Mouse (Mus musculus) lung, adult 2 months (tissue): ENCODE measurements around the gene Smim12. TPM values are rescaled to one million over a fixed set of nuclear protein-coding genes. Genes with fewer than 3 reads are reported as not detected.
A peak's percentile ranks its signal among the peaks of the same experiment; 100 is the strongest.

ENCODE experiments used
- DNase-seq: peaks from one replicate; pipeline ENCODE4 v3.0.0; 2022
- H3K4me1 ChIP-seq: fragments of 200-500 bp; 2 replicates; pipeline ENCODE4 v1.6.1; 2011; ENCODE audit warnings: low read length; ENCODE audit not compliant: control insufficient read depth, insufficient read depth
- H3K4me3 ChIP-seq: fragments of 200-500 bp; replicated peaks from 2 replicates; pipeline ENCODE3; 2011; ENCODE audit warnings: low read depth, mild to moderate bottlenecking, control low read depth, low read length; ENCODE audit errors: extremely low read depth
- CTCF ChIP-seq: fragments of 200-500 bp; IDR thresholded peaks from 2 replicates; pipeline ENCODE4 v1.5.1; 2011; ENCODE audit warnings: mild to moderate bottlenecking, low read length, control low read depth; ENCODE audit not compliant: insufficient read depth
- POLR2A ChIP-seq: fragments of 200-500 bp; IDR thresholded peaks from 2 replicates; pipeline ENCODE4 v1.6.1; 2011; ENCODE audit warnings: low read depth, mild to moderate bottlenecking, control low read depth, low read length, borderline replicate concordance; ENCODE audit errors: extremely low read depth
- WGBS: fragments of 180-500 bp; shearing (Covaris S2); methylation state at CpG from one replicate; pipeline ENCODE4 v1.1.7; 2018; 5-methylcytosine and 5-hydroxymethylcytosine counted together
- polyA plus RNA-seq: library from polyadenylated mRNA; depleted of rRNA; stranded (reverse); fragments of >200 nt; gene quantifications from 2 replicates; pipeline ENCODE4 v1.2.3, GENCODE M21; 2012; rRNA removed

Gene Smim12
- polyA plus RNA-seq, 1 experiment: 37.4 TPM

- TF ChIP-seq CTCF: no peak
- peak; percentile 34; the same call in 1 of the 2 replicates for TF ChIP-seq POLR2A
- H3K4me3 ChIP-seq: no peak overlapping the region
- H3K4me1 ChIP-seq: peaks cover 27% of the 10 kb centered on the region
- WGBS: 17% methylated on average over 12 of the region's 12 CpGs
- peak; percentile 52 for DNase-seq
Measured at GRCm38 (mm10) chr4:127258186-127258897, 14.8 kb downstream of the Smim12 start.

- DNase-seq: no peak
- TF ChIP-seq CTCF (no peak), POLR2A (no peak)
- H3K4me3 ChIP-seq: no peak overlapping the region
- WGBS: 87% methylated on average over 14 of the region's 14 CpGs
- peaks cover 34% of the 10 kb centered on the region for H3K4me1 ChIP-seq
Measured at GRCm38 (mm10) chr4:127261601-127262000, 18.0 kb downstream of the Smim12 start.

GRCm38 (mm10) chr4:127263438-127264182 lies 20.0 kb downstream of the Smim12 start:
- WGBS: 36% methylated on average over 19 of the region's 19 CpGs
- TF ChIP-seq POLR2A (no peak), CTCF (no peak)
- Histone ChIP-seq H3K4me3 (no peak overlapping the region), H3K4me1 (peaks cover 23% of the 10 kb centered on the region)
- DNase-seq: peak; percentile 25

GRCm38 (mm10) chr4:127264183-127264554 lies 20.6 kb downstream of the Smim12 start:
- H3K4me3 ChIP-seq: no peak overlapping the region
- H3K4me1 ChIP-seq: peaks cover 21% of the 10 kb centered on the region
- WGBS: 44% methylated on average over 5 of the region's 5 CpGs
- TF ChIP-seq CTCF (no peak), POLR2A (peak; percentile 17; the same call in 1 of the 2 replicates)
- no peak for DNase-seq

DNA sequence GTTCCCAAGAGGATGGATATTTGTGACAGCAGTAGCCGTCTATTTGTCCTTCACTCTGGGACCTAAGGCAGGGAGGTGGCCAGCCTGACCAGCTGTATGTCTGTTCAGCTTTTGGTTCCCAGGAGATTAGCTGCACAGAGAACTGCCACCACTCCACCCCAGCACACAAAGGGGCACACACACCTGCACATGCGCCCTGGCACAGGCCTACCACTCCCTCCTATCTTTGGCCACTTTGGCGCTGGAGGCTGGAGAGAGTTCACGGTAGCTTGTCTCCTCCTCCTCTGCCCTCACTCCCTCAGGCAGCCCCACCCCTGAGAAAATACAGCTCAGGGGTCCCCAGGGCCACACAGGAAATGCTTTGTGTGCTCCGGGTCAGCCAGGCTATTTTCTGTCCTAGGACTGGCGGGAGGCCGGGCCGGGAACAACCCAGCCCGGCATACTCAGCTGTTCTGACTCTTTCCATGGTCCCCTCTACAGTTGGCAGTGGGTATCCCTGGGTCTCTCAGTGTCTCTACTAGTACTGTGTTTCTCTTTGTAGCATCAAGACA lies 34.9 kb downstream of the Smim12 start:
- Histone ChIP-seq H3K4me3 (no peak overlapping the region), H3K4me1 (peaks cover 3% of the 10 kb centered on the region; the same call in 1 of the 2 replicates)
- no peak for TF ChIP-seq CTCF
- 0 out of 2 replicates have a peak, but pooled peaks have one; percentile 15 for TF ChIP-seq POLR2A
- WGBS: 24% methylated on average over 9 of the region's 9 CpGs
- no peak for DNase-seq

DNA sequence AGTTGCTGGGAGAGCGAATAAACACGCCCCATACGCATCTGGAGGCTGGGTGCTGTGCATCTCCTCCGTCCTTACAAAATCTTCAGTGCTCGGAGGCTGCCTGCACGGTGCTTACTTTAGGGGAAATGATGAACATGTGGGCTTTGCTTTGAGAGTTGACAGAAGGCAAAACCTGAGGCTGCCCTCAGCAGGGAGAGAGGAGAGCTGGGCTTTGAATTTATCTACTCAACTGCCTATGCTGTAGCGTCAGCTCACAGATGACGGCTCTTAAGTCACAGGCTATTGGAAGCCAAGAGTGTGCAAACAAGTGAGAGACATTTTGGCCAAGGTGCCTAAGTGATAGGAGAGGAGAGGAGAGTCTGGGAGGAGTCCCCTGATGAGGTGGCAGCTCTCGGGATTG lies 35.7 kb downstream of the Smim12 start:
- Histone ChIP-seq H3K4me1 (peaks cover 3% of the 10 kb centered on the region; the same call in 1 of the 2 replicates), H3K4me3 (no peak overlapping the region)
- 0 out of 2 replicates have a peak, but pooled peaks have one; percentile 36 for TF ChIP-seq POLR2A
- no peak for TF ChIP-seq CTCF
- 71% methylated on average over 9 of the region's 9 CpGs for WGBS
- no peak for DNase-seq

DNA sequence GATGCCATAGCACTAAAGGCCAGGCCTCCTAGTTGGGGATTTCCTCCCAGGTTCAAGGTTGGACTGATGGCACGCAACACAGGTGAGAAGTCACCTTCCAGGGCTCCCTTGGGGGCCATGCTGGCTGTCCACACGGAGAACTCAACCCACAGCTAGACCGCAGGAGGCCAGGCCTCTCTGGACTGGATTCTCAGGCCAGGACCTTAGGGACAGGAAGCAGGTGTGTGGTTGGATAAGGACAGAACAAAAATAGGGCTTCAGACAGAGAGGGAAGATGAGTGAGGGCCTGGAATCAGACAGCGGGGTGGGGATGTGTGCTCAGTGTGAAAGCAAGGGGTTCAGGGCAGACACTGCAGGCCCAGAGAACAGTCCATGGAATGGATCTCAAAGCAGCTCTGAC lies 43.3 kb downstream of the Smim12 start:
- 49% methylated on average over 4 of the region's 4 CpGs for WGBS
- DNase-seq: no peak
- Histone ChIP-seq H3K4me1 (peaks cover 4% of the 10 kb centered on the region; the same call in 1 of the 2 replicates), H3K4me3 (no peak overlapping the region)
- TF ChIP-seq CTCF: no peak
- TF ChIP-seq POLR2A: no peak

- 42% methylated on average over 6 of the region's 6 CpGs for WGBS
- no peak for TF ChIP-seq POLR2A
- TF ChIP-seq CTCF: no peak
- no peak for DNase-seq
- Histone ChIP-seq H3K4me3 (no peak overlapping the region), H3K4me1 (peaks cover 4% of the 10 kb centered on the region; the same call in 1 of the 2 replicates)
Measured at GRCm38 (mm10) chr4:127289039-127289548, 45.5 kb downstream of the Smim12 start.

DNA sequence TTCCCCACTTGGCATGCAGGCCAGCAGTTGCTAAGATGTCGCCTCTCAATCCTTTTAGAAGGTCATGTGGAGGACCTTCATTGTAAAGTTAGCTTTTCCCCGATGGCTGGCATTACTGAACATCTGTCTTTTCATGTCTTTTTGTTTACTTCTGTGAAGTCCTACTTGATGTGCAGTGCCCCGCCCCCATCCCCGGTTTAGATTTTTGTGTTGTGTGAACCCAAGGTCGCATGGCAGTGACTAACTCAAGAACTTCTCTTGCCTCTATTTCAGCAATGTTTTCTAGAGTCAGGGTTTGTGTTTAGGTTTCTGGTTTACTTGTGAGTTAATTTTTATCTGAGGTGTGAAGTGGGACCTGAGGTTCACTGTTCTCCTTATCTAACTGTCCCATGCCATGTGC lies 49.0 kb downstream of the Smim12 start:
- 65% methylated on average over 5 of the region's 5 CpGs for whole genome bisulfite sequencing
- TF ChIP-seq CTCF: no peak
- no peak for TF ChIP-seq POLR2A
- DNase-seq: no peak

More for the DNA sequence above, 49.0 kb downstream of the Smim12 start:
- H3K4me1 ChIP-seq: peaks cover 4% of the 10 kb centered on the region; the same call in 1 of the 2 replicates
- no peak overlapping the region for H3K4me3 ChIP-seq

Other genes with a start within 250 kb of the Smim12 start
- 44.1 and 52.1 TPM in 2 replicates for gene Sfpq, start 222.5 kb upstream of the Smim12 start, polyA plus RNA-seq
- gene Zmym1, start 182.6 kb upstream of the Smim12 start, polyA plus RNA-seq: 1.2 and 1.3 TPM in 2 replicates
- gene Zmym6, start 166.4 kb upstream of the Smim12 start, polyA plus RNA-seq: 3.6 and 6.1 TPM in 2 replicates
- gene Tmem35b, start 120.1 kb upstream of the Smim12 start, polyA plus RNA-seq: 12.4 and 16.9 TPM in 2 replicates
- 0.25 and 0.54 TPM in 2 replicates for gene Dlgap3, start 74.6 kb upstream of the Smim12 start, polyA plus RNA-seq
- 159 and 211 TPM in 2 replicates for gene Gja4, start 70.3 kb downstream of the Smim12 start, polyA plus RNA-seq
- 3.1 and 7.3 TPM in 2 replicates for gene Gjb3, start 87.1 kb downstream of the Smim12 start, polyA plus RNA-seq
- 0.19 and 3.7 TPM in 2 replicates for gene Gjb4, start 110.3 kb downstream of the Smim12 start, polyA plus RNA-seq
- 1.3 and 1.9 TPM in 2 replicates for gene Gjb5, start 114.4 kb downstream of the Smim12 start, polyA plus RNA-seq